ENCODE assay signal across 18 mouse cellular contexts in genomic region chr1:128856933-128857332, GRCm38 (mm10).
A peak's percentile ranks its signal among the peaks of the same experiment; 100 is the strongest.
DNase-seq lines count a peak whose midpoint lies in the region; ATAC-seq lines count a peak whose summit lies in the region.
"Had no signal": no experiment of that assay in that cellular context is flagged by ENCODE, and none has a peak within 500 bp of the region (broad histone marks: within the 10 kb centered on the region; RNA-seq: fewer than 3 reads in every experiment).

No protein-coding gene starts in this region.

- H3K4me3 ChIP-seq in forebrain, embryonic 15.5 days, result no peak overlapping the region
- no peak overlapping the region for H3K4me3 ChIP-seq in forebrain, embryonic 12.5 days (replicated peaks)
- H3K4me3 ChIP-seq in hindbrain, embryonic 16.5 days (ENCODE audit: low read length), result no peak overlapping the region
- H3K4me3 ChIP-seq: heart, embryonic 15.5 days had no signal

- peaks cover 11% of the 10 kb centered on the region; the same call in 1 of the 2 replicates for H3K4me1 ChIP-seq in forebrain, embryonic 15.5 days
- peaks cover 17% of the 10 kb centered on the region for H3K4me1 ChIP-seq in forebrain, embryonic 12.5 days
- peaks cover 5% of the 10 kb centered on the region; the same call in 1 of the 2 replicates for H3K4me1 ChIP-seq in hindbrain, embryonic 16.5 days (ENCODE audit: control insufficient read depth, insufficient read depth, low read depth, low read length)
- H3K4me1 ChIP-seq: heart, embryonic 15.5 days had no signal

- no peaks in the 10 kb centered on the region for H3K36me3 ChIP-seq in forebrain, embryonic 15.5 days
- H3K36me3 ChIP-seq in forebrain, embryonic 12.5 days (replicated peaks), result no peaks in the 10 kb centered on the region
- H3K36me3 ChIP-seq in hindbrain, embryonic 16.5 days (ENCODE audit: control insufficient read depth, insufficient read depth, low read length), result no peaks in the 10 kb centered on the region
- H3K36me3 ChIP-seq: heart, embryonic 15.5 days had no signal

- WGBS in forebrain, embryonic 15.5 days, result 58% methylated on average over 2 of the region's 2 CpGs
- WGBS in forebrain, embryonic 12.5 days, result 63% methylated on average over 2 of the region's 2 CpGs
- WGBS in hindbrain, embryonic 16.5 days, result 32% methylated on average over 2 of the region's 2 CpGs

- H3K9ac ChIP-seq in forebrain, embryonic 15.5 days (replicated peaks), result no peak overlapping the region
- H3K9ac ChIP-seq in forebrain, embryonic 12.5 days, result no peak overlapping the region
- H3K9ac ChIP-seq in hindbrain, embryonic 16.5 days (ENCODE audit: low read depth, low read length), result no peak overlapping the region
- H3K9ac ChIP-seq: heart, embryonic 15.5 days had no signal

- no peak overlapping the region for H3K27ac ChIP-seq in forebrain, embryonic 15.5 days (replicated peaks)
- no peak overlapping the region for H3K27ac ChIP-seq in forebrain, embryonic 12.5 days
- no peak overlapping the region for H3K27ac ChIP-seq in hindbrain, embryonic 16.5 days (ENCODE audit: low read depth, low read length)
- H3K27ac ChIP-seq: heart, embryonic 15.5 days had no signal

- H3K9me3 ChIP-seq in forebrain, embryonic 15.5 days, result no peaks in the 10 kb centered on the region
- H3K9me3 ChIP-seq in forebrain, embryonic 12.5 days, result no peaks in the 10 kb centered on the region
- H3K9me3 ChIP-seq in hindbrain, embryonic 16.5 days (ENCODE audit: control insufficient read depth, low read length), result no peaks in the 10 kb centered on the region
- H3K9me3 ChIP-seq: heart, embryonic 15.5 days had no signal

- H3K4me2 ChIP-seq in forebrain, embryonic 15.5 days (replicated peaks), result no peak overlapping the region
- no peak overlapping the region for H3K4me2 ChIP-seq in forebrain, embryonic 12.5 days
- no peak overlapping the region for H3K4me2 ChIP-seq in hindbrain, embryonic 16.5 days (ENCODE audit: low read length)
- H3K4me2 ChIP-seq: heart, embryonic 15.5 days had no signal

- DNase-seq in left cerebral cortex, postnatal 4 days, result peak; percentile 74
- DNase-seq in left cerebral cortex, postnatal 10 days (ENCODE audit: extremely low spot score in 1 of 2, low spot score in 2 of 2), result no peak
- DNase-seq in brain, adult 2 months (ENCODE audit: low read depth, low spot score), result peak; percentile 28
- DNase-seq in frontal cortex, postnatal 10 days (ENCODE audit: low spot score in 2 of 2), result no peak
- no peak for DNase-seq in urinary bladder, postnatal 14 days (ENCODE audit: low spot score)
- DNase-seq: adrenal gland, postnatal 25 days; B cell, adult 2 months; cerebellum, adult 9-11 months; kidney, adult 11 months; kidney, postnatal 14 days; lung, adult 18-20 months; spleen, adult 18-20 months; thymus, adult 18-20 months had no signal

- peak; percentile 58; the same call in 1 of the 2 replicates for ATAC-seq in forebrain, embryonic 15.5 days (replicated peaks)
- ATAC-seq in forebrain, embryonic 12.5 days (ENCODE audit: low FRiP score), result no peak
- peak; percentile 71 for ATAC-seq in hindbrain, embryonic 16.5 days
- ATAC-seq: Patski had no signal

- no peaks in the 10 kb centered on the region for H3K27me3 ChIP-seq in forebrain, embryonic 15.5 days
- H3K27me3 ChIP-seq in forebrain, embryonic 12.5 days, result no peaks in the 10 kb centered on the region
- no peaks in the 10 kb centered on the region for H3K27me3 ChIP-seq in hindbrain, embryonic 16.5 days (replicated peaks; ENCODE audit: control insufficient read depth, insufficient read depth, low read length)
- H3K27me3 ChIP-seq: heart, embryonic 15.5 days had no signal

- intact Hi-C loops in left cerebral cortex, postnatal 4 days (cut with DNase I), result no loop called here
- intact Hi-C loops in left cerebral cortex, postnatal 10 days (cut with DNase I), result no loop called here

Comparison
In these comparisons a context has a peak if more than half of its experiments do, and no peak if none do; other contexts are left out.
1. DNase-seq: peak in left cerebral cortex, postnatal 4 days (single experiment) and brain, adult 2 months (single experiment); none in left cerebral cortex, postnatal 10 days (0 of 2), frontal cortex, postnatal 10 days (0 of 2) and urinary bladder, postnatal 14 days (single experiment).